Mouse (Mus musculus): ENCODE data around the gene Ackr4.
A peak's percentile ranks its signal among the peaks of the same experiment; 100 is the strongest.

Gene Ackr4

DNA sequence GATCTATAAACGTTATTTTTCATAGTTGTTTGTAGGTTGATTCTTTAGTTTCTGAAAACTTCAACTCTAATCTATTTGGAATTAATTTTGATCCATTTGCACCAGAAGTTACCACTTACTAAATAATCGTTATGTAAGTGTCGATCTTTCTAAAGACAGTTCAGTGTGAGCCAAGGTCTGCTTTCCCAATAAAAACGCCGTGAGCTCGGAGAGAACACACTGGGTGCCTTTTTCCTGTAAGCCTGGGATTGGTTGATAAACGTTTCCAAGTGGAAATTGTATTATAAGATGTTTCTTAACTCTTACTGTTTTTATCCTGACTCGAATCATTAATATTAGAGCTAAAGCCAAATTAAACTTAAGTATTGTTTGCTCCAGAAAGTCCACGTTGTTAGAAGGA is 19.8 kb downstream of the Ackr4 start:
- DNase-seq (ENCODE audit: low spot score), result no peak

DNA sequence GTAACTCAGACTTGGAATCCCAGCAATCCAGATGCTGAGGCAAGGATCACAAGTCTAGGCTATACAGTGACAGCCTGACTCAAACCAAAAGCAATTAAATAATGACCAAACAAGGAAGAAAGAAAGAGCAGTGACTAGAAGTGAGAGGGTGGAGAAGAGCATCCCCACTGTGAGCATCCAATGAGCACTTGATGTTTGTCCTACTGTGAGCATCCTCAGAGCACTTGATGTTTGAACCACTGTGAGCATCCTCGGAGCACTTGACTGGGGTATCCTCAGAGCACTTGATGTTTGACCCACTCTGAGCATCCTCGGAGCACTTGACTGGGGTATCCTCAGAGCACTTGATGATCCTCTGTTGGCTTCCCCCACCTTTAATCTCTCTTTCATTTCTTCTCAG is 21.7 kb downstream of the Ackr4 start:
- no peak for DNase-seq (ENCODE audit: low spot score)

DNA sequence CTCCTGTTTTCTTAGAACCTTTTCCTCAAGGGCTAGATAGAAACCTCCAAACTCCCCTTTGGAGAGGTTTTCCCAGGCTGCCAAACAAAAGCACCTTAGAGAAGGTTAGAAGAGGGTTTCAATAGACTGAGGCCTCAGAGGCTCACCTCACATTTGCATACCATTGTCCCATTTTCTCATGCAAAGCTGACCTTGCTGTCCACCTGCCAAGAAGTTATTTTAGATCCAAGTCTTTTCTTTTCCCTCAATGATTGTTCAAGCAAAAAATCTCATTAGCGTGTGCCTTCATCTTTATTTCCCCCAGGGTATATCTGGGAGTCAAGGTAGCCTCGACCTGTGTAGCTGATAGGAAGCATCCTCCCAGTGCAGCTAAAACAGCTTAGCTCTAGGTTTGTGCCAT is 23.8 kb downstream of the Ackr4 start:
- DNase-seq (ENCODE audit: low spot score), result no peak

DNA sequence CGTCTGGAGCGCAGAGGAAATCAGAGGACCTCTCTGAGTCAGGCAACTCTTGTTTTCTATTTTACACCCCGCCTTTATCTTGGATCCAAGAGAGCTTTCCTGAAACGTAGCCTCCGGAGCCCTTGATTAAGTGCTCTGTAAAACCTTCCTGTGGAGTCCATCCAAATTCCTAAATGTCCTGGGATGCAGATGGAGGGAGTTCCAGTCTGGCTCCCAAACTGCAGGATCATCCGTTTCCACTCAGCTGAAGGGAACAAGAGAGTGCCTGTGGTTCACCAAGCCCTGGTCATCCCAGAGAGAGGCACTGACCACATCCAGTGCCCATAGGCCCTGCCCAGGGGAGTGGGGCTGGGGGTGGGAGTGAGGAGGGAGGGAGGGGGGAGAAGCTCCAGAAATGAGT is 24.4 kb downstream of the Ackr4 start:
- DNase-seq (ENCODE audit: low spot score), result no peak

DNA sequence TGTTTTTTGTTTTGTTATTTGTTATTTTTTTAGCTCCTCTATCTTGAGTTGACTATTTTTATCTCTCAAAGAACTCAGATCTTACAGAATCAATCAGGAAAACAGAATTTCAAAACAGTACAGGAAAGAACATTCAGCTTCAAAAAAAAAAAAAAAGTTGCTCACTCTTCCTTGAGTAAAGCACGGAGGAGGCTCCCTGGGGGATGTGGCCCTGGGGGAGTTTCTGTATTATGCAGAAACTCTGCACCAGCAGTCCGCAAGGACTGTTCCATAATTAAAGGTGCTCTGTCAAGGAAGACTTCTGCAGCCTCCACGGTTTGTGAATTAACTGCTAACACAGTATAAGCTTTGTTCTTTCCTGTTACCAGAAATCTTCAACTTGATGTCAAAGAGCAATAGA is 25.3 kb downstream of the Ackr4 start:
- peak; percentile 69 for DNase-seq (ENCODE audit: low spot score)

DNA sequence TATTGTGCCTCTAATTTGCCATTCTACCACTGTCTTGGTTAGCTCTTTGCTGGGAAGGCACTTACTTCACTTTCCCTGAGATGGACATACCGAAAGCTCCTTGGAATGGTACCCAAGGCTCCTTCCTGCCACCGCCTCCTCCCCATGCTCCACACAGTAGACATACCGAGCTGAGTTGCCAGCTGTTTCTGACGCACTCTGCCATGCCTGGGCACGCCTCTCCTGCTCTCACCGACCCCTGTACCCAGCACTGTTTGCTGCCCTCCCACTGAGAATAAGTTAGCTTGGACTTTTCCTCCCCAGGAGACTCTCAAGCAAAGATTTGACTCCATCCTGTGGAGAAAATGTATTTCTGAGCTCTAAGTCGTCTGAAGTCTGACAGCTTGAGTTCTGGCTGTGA is 25.9 kb downstream of the Ackr4 start:
- DNase-seq (ENCODE audit: low spot score), result no peak

DNA sequence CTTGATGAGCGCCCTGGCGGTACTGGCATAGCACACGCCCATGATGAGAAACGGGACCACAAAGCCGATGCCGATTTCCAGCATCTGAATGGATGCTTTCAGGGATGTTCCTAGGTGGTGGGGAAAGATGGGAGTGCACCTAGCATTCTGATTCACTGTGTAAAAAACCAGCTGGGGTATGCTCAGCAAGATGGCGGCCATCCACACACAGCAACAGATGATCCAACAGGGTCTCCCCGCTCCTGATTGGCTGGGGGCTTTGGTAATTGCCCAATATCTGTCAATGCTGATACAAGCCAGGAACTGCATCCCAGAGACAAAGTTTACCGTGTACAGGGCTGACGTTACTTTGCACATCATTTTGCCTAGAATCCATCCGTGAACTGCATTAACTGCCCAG is 27.7 kb downstream of the Ackr4 start:
- peak; percentile 67 for DNase-seq (ENCODE audit: low spot score)

DNA sequence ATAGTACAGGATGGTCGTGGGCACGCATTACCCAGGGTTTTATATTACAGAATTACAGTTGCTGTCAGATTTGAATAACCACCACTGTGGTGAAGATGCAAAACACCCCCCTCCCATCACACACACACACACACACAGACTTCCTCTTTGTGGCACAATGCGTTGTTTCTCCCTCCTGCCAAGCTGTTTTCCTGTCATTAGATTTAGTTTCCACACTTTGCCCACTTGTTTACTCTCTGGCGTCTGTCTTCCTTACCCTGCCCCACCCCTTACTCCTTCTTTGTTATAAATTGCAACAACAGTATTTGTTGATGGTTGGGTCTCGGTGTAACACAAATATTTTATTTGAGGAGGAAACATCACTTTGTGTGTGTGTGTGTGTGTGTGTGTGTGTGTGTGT is 28.5 kb downstream of the Ackr4 start:
- DNase-seq (ENCODE audit: low spot score), result no peak

DNA sequence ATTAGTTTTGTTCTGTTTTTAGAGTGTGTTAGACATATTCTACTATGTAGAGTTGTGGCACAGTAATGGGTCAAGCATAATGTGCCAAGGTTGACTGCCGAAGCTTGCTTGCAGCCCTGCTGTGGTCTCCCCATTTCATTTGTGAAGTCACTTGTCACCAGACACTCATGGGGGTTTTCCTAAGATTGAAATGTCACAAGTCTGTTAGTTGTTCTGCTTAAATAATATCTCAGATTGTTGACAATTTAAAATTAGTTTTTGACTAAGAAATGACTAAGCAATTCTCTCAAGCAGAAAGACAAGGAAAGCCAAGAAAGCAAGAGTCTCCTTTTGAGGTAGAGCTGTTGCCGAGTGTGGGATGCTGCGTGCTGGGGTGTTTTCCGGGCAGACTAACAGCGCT is 33.8 kb downstream of the Ackr4 start:
- no peak for DNase-seq (ENCODE audit: low spot score)

DNA sequence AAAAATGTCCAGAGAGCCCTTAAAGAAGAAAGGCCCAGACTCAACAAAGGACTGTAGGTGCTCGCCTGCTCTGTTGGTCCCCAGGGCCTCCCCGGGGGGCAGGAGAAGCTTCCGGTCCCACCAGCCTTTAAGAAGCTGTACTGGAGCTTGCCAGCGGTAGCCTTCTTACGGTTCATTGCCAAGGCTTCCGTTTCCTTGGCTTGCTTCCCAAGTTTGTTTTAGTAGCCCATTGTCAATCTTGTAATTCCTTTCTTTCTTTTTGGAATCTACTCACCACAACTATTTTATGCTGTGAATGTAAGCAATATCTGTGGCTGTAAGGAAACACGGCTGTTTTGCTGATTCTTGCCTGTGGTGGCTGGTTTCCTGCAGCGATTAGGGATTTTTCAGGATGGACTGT is 38.2 kb downstream of the Ackr4 start:
- no peak for DNase-seq (ENCODE audit: low spot score)

DNA sequence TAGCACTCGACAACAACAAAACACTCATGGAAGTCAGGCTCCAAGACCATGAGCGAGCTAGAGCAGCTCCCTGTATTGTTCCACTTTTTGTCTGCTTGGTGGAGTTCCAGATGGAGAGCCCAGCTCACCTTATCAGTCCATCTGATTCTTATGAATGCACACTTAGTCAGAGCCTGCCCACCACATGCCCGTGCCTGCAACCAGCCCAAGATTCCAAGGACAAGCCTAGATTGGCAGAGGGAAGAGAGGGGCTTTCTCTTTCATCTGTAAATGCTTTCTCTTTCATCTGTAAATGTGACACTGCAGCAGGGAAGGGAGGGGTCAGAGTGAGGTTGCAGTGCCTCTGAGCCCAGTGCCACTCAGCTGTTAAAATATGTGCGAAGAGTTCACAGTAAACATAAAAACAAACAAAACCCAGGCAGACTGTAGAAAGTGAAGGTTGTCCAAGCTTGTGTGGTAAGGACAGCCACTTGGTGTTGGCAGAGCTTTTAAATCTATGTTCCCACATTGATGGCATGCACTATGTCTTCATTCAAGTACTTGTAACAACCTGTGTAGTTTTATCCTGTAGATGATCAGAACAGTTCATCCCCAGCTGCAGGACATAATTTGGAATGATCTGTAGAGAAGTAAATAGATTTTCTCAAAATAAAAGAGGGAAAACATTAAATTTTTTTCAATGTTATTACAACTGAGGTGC is 40.9 kb downstream of the Ackr4 start:
- no peak for DNase-seq (ENCODE audit: low spot score)

DNA sequence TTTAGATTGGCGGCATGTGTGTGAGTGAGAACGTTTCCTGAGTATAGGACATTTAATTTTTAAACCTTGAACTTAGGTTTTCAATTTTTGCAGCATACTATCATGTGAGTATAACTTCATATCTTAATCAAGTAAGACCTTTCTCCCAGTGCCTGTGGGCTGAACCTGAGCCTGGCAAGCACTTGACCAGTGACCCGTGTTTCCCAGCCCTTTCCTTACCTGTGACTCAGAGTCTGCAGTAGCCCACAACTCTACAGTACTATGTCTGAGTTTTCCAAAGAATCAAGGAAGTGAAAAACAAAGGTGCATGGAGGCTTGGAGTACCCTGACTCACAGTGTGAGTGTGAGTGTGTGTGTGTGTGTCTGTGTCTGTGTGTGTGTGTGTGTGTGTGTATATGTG is 46.7 kb downstream of the Ackr4 start:
- no peak for DNase-seq (ENCODE audit: low spot score)

DNA sequence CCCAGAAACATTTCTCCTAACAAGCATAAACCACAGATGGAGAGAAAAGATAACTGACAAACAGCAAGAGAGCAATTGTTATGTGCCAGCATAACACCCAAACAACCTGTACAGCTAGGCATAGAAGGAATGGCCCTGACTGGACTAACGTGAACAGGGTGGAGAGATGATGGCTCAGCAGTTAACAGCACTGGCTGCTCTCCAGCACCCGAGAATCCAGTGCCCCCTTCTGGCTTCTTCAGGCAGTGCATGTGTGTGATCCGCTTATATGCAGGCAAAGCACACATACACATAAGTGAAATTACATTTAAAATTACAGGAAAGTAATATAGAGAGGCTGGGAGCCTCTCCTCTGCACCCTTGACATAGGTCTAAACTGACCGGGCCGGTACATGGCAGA is 47.4 kb downstream of the Ackr4 start:
- no peak for DNase-seq (ENCODE audit: low spot score)

DNA sequence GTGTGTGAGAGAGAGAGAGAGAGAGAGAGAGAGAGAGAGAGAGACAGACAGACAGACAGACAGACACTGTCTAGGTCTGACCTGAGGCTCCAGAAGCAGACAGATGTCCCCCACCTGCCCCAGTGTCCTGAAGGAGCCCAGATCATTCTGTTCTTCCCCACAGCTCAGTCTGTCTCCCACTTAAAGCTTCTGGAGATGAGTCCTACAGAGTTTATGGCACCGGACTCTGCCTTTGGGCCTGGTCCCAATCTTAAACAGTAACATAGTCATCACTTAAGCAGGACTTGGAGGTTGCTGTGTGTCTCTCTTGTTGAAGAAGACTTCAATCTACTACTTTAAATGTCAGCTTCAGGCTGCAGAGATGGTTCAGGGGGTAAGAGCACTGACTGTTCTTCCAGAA is 48.0 kb downstream of the Ackr4 start:
- no peak for DNase-seq (ENCODE audit: low spot score)

DNA sequence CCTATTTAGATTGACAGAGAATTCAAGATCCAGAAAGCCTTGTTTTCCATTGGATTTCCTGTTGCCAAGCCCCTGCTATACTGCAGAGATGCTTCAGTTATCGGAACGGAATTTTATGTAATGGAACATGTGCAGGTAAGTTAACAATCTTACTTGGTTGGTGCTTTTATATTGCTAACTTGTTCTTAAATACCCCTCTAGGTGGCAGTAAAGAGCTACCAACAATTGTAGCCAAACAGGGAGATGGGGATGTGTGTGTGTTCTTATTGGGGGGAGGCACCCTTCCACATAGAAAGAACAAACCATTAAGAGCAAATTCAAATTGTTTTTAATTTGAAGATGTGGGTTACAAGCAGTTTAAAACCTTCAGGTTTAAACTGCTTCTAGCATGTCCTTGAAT is 50.9 kb downstream of the Ackr4 start:
- DNase-seq (ENCODE audit: low spot score), result no peak

DNA sequence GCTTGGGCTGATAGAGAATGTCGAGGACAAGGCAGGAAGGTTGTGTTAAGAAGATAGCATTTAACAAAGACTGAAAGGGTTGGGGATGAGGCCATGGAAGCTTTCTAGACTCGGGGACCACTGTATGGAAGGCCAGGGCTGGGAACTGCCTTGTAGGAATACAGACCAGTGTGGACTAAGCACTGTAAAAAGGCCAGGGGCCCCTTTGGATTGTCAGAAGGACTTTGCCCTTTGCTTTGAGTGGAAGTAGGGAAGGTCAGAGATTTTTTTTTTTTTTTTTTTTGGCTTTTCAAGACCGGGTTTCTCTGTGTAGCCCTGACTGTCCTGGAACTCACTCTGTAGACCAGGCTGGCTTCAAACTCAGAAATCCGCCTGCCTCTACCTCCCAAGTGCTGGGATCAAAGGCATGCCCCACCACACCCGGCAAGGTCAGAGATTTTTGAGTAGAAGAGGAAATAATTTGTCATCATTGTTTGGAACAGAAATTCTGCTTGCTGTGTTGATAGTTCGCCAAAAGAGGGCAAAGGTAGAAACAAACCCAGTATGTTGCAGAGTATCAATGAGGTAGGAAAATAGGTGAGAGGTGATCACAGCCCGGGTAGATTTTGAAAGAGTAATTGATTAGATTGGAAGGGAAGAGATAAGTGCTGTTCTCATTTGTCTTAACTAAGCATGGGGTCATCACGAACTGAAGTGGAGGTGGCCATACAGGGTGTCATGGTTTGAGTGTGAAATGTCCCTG is 55.7 kb downstream of the Ackr4 start:
- DNase-seq (ENCODE audit: low spot score), result no peak

DNA sequence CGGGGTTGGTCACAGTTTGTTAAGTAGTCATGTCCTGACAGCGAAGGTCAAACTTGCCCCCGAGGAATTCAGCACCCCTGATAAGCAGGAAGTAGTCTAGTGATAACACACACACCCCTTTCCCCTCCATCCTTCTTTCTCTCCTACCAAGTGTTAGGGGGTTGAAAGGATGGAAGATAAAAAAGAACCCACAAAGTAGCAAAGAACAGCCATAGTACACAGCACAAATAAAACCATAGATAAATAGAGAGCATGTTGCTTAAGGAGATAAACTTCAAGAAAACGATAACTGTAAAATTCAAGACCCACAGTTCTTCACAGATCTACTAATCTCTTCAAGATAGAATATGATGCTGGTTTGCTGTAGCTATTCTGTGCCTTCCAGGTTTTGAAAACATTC is 56.5 kb downstream of the Ackr4 start:
- DNase-seq (ENCODE audit: low spot score), result no peak

DNA sequence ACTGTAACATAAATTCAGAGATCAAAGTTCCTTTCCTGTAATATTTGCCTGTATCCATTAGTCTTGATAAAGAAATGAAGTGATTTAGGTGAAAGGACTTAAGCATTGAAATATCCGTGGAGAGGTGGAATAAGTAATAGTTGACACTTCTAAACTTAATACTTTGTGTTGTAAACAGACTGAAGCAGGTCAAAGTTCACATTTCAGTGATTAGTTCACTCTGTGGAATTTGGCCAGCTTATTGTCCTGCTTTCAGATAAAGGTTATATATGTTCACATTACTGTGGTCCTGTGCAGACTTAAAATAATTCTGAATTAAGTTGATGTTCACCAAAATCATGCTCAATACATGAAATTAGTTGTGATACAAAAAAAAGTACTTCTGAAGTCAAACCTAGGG is 62.2 kb downstream of the Ackr4 start:
- DNase-seq (ENCODE audit: low spot score), result no peak

DNA sequence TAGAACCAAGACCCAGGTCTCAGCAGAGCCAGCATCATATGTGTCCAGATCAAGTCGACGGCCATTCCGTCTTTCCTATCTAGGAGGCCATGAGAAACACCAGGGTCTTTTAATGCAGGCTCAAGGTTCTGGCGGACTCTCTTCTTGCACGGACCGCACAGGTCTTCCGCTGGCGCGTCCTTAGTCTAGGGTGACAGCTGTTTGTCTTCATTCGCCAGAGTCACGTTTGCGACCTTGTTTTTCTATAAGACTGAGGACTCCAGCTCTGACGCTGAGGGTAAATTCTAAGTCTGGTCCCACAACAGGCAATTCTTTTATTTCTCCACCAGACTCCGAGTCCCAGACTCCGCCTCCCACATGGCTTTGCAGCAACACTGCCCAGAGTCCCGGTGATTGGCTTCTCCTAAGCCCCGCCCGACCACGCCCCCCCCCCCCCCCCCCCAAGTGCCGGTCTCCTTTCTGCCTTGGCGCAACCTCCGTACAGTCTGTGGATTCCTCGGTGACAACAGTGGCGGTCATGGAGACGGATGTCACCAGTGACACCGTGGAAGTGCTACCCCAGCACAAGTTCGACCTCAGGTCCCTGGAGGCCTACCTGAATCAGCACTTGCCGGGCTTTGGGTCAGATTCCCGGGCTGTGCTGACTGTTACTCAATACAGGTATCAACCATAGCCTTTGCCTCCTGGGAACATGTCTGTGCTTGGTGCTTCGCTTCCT is 63.3 kb downstream of the Ackr4 start, which contains the start of gene Acad11:
Gene Acad11 (plus strand): TSS at position 134 of the 718 bp plus-strand sequence.
- DNase-seq (ENCODE audit: low spot score), result peak; percentile 86

DNA sequence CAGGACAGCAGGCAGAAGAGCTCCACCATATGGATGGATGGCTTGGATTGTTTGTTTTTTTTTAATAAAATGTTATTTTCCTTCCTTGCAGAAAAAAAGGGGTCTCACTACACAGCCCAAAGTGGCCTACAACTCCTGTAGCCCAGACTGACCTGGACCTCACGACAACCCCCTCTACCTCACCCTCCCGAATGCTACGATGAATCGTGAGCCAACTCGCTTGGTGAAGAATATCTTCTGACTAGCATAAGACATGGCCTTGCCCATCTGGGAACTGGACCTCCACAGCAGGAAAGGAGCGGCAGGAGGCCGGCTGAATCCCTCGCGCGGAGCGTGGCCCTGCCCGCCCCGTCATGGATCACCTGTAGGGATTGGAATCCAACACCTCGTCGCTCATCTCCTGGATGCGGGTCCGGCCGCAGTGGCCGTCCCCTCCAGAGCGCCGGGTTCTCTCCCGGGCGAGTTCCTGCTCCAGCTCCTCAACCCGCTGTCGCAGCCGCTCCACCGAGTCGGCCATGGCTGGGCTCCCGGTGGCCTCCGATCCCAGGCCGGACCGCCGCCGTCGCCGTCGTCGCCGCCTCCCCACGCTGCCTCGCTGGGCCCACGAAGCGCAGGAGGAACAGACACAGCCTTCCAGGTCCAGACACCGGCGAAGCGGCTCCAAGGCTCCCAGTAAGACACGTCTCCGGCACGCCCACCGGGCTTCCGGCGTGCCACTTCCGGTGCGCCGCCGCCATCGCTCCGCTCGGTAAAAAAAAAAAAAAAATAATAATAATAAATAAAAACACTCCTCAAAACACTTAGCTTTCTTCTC is 64.1 kb downstream of the Ackr4 start, which contains the start of gene Uba5:
Gene Uba5 (minus strand): TSS at position 705 of the 814 bp plus-strand sequence.
- peak; percentile 81 for DNase-seq (ENCODE audit: low spot score)

DNA sequence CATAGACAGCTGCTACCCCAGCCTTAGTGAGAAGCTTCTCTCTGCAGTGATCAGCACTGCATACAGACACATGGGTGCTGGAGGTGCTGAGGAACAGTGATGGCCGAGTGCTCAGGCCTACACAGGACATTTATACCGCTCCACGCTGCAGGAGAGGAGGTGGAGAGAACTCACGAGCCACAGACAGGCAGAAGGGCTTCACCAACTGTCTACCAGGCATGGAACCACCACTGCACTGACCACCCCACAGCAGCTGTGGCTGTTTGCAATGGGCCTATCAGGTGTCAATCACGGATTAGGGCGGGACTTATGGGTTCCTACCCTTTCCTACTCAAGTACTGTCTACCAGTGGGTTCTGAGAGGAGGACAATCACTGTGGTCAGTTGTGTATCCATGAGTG is 75.7 kb downstream of the Ackr4 start:
- DNase-seq (ENCODE audit: low spot score), result no peak

DNA sequence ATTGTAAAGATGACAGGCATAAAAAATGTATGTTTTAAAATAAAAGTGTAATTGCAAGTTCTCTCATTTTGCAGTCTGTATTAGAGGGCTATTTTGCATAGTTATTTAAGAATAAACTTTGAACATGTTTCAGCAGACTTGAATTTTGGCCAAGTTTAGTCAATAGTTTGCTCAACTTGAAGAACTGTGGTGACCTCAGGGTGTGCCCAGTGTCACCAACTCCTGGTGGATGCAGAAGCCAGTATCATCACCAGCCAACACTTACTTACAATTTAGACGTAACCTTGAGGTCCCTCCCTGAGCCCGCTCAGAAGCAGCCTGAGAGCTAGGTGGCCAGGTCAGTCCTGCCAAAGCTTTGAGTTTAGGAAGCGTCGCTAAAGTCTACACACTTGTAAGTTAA is 83.1 kb downstream of the Ackr4 start:
- no peak for DNase-seq (ENCODE audit: low spot score)
